Mouse (Mus musculus): ENCODE measurements at regions not wholly inside any gene's neighbourhood (a gene's known extent, or its start where the extent isn't known, plus 50 kb on each side); places are given as distances from the start of the nearest gene placed in this dataset.
A peak's percentile ranks its signal among the peaks of the same experiment; 100 is the strongest.

DNA sequence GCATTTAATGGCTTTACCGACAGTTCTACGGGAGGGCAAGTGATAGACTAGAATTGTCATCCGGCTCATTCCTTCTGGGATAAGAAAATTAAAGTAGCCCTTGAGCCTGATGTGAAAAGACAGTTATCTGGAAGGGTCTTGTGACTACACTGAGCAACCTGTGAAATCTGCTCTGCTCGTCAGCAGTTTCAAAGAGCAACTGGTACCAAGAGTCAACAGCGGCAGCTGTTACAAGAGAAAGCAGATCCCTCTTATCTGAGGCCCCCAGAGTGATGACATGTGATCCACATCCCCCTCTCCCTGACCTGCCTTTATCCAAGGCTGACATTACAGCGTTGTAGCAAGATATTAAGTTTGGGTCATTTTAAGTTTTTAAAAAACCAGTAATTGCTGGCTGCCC is 52.6 kb upstream of the Unc13c start:
- no peak overlapping the region for H3K4me2 ChIP-seq (replicated peaks)
- H3K27ac ChIP-seq = no peak overlapping the region
- no peak overlapping the region for H3K4me3 ChIP-seq (replicated peaks; ENCODE audit: low read length)
- DNase-seq (ENCODE audit: low spot score) (no peak), ATAC-seq (ENCODE audit: low FRiP score) (no peak)
- 54% methylated on average over 6 of the region's 6 CpGs for WGBS
- H3K4me1 ChIP-seq (replicated peaks; ENCODE audit: control insufficient read depth, insufficient read depth, low read length) = no peaks in the 10 kb centered on the region
- no peak overlapping the region for H3K9ac ChIP-seq
- H3K36me3 ChIP-seq (replicated peaks; ENCODE audit: control insufficient read depth, insufficient read depth) = no peaks in the 10 kb centered on the region
- H3K27me3 ChIP-seq (ENCODE audit: control insufficient read depth, insufficient read depth, low read length) = no peaks in the 10 kb centered on the region
- H3K9me3 ChIP-seq (ENCODE audit: control insufficient read depth, low read length) = no peaks in the 10 kb centered on the region

DNA sequence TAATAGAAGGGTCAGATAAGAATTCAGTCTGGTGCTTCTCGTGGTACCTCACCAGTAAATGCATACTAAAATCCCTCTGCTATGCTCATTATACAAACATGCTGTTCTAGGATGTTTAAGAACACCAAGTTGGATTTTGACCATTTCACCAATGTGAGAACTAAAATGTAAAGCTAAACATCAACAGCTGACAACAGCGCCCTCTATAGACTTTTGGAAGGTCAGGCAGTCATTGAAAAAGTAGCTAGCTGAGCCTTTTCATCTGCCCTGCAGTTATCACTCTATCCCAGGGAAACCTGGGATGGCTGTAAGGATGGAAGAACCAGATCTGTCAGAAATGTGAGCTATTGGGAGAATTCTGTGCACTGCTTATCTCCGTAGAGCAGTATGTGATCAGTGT is 55.2 kb upstream of the Unc13c start:
- no peaks in the 10 kb centered on the region for H3K36me3 ChIP-seq (replicated peaks; ENCODE audit: control insufficient read depth, insufficient read depth)
- no peak overlapping the region for H3K4me2 ChIP-seq (replicated peaks)
- DNase-seq (ENCODE audit: low spot score) = no peak
- no peaks in the 10 kb centered on the region for H3K9me3 ChIP-seq (ENCODE audit: control insufficient read depth, low read length)
- no peak overlapping the region for H3K9ac ChIP-seq
- 76% methylated on average over 3 of the region's 3 CpGs for WGBS
- no peaks in the 10 kb centered on the region for H3K27me3 ChIP-seq (ENCODE audit: control insufficient read depth, insufficient read depth, low read length)
- ATAC-seq (ENCODE audit: low FRiP score) = no peak
- no peak overlapping the region for H3K27ac ChIP-seq
- no peak overlapping the region for H3K4me3 ChIP-seq (replicated peaks; ENCODE audit: low read length)
- no peaks in the 10 kb centered on the region for H3K4me1 ChIP-seq (replicated peaks; ENCODE audit: control insufficient read depth, insufficient read depth, low read length)

- H3K27ac ChIP-seq = no peak overlapping the region
- H3K27me3 ChIP-seq (ENCODE audit: control insufficient read depth, insufficient read depth, low read length) = no peaks in the 10 kb centered on the region
- no peak for ATAC-seq (ENCODE audit: low FRiP score)
- no peaks in the 10 kb centered on the region for H3K9me3 ChIP-seq (ENCODE audit: control insufficient read depth, low read length)
- H3K4me2 ChIP-seq (replicated peaks) = no peak overlapping the region
- no peaks in the 10 kb centered on the region for H3K36me3 ChIP-seq (replicated peaks; ENCODE audit: control insufficient read depth, insufficient read depth)
- H3K9ac ChIP-seq = no peak overlapping the region
- no peaks in the 10 kb centered on the region for H3K4me1 ChIP-seq (replicated peaks; ENCODE audit: control insufficient read depth, insufficient read depth, low read length)
- no peak for DNase-seq (ENCODE audit: low spot score)
- no peak overlapping the region for H3K4me3 ChIP-seq (replicated peaks; ENCODE audit: low read length)
- 29% methylated on average over 3 of the region's 3 CpGs for WGBS
Observed at GRCm38 (mm10) chr9:74026131-74026530, 57.4 kb upstream of the Unc13c start.

GRCm38 (mm10) chr9:74028438-74028837 is 59.7 kb upstream of the Unc13c start:
- Histone ChIP-seq H3K36me3 (replicated peaks; ENCODE audit: control insufficient read depth, insufficient read depth) (no peaks in the 10 kb centered on the region), H3K4me3 (replicated peaks; ENCODE audit: low read length) (no peak overlapping the region), H3K27me3 (ENCODE audit: control insufficient read depth, insufficient read depth, low read length) (no peaks in the 10 kb centered on the region), H3K9ac (no peak overlapping the region), H3K4me2 (replicated peaks) (no peak overlapping the region), H3K27ac (no peak overlapping the region), H3K4me1 (replicated peaks; ENCODE audit: control insufficient read depth, insufficient read depth, low read length) (no peaks in the 10 kb centered on the region), H3K9me3 (ENCODE audit: control insufficient read depth, low read length) (no peaks in the 10 kb centered on the region)
- peak; percentile 47 for DNase-seq (ENCODE audit: low spot score)
- no peak for ATAC-seq (ENCODE audit: low FRiP score)
- WGBS = 59% methylated on average over 1 of the region's 1 CpGs

DNA sequence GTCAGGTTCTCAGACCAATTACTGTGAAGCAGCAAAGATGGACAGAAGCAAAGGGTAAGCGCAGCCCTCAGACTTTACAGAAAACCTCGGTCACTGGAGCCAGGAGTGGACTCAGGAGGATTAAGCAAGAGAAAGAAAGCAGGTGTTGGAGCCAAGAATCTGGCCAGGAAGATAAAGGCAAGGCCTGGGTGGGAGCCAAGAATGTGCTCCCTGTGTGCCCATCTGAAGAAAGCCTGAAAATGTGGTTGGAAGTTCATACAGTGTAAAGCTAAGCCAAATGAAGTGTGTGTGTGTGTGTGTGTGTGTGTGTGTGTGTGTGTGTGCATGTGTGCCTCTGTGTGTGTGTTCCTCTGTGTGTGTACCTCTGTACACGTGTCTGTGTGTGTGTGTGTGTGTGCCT is 64.2 kb upstream of the Wdr72 start:
- Histone ChIP-seq H3K27ac (no peak overlapping the region), H3K4me1 (replicated peaks; ENCODE audit: control insufficient read depth, insufficient read depth, low read length) (no peaks in the 10 kb centered on the region; the same call in 1 of the 2 replicates), H3K27me3 (ENCODE audit: control insufficient read depth, insufficient read depth, low read length) (no peaks in the 10 kb centered on the region), H3K9ac (no peak overlapping the region), H3K4me3 (replicated peaks; ENCODE audit: low read length) (no peak overlapping the region), H3K4me2 (replicated peaks) (no peak overlapping the region), H3K36me3 (replicated peaks; ENCODE audit: control insufficient read depth, insufficient read depth) (no peaks in the 10 kb centered on the region), H3K9me3 (ENCODE audit: control insufficient read depth, low read length) (no peaks in the 10 kb centered on the region)
- no peak for DNase-seq (ENCODE audit: low spot score)
- 62% methylated on average over 3 of the region's 3 CpGs for WGBS
- ATAC-seq (ENCODE audit: low FRiP score) = peak; percentile 60; the same call in 1 of the 2 replicates

DNA sequence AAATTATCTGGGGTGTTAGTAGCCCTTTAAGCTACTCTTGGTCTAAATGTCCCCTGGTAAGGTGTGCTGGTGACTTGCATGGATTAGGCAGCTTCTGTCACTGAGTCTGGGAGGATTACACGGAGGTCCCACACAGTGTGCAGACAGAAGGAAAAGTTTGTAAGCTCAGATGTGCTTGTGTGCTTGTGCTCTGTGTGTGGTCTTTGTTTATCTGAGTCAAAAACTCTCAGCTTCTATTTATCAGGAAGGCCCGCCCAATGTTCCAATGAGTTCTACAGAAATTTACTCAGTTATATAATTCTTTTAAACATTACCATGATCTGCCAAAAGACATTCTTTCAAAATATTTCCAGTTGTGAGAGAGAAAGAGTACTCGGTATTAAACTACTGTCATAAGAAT is 60.4 kb upstream of the Wdr72 start:
- no peak for ATAC-seq (ENCODE audit: low FRiP score)
- WGBS = 70% methylated on average over 3 of the region's 3 CpGs
- no peaks in the 10 kb centered on the region for H3K9me3 ChIP-seq (ENCODE audit: control insufficient read depth, low read length)
- no peak overlapping the region for H3K9ac ChIP-seq
- no peak overlapping the region for H3K4me3 ChIP-seq (replicated peaks; ENCODE audit: low read length)
- no peaks in the 10 kb centered on the region for H3K27me3 ChIP-seq (ENCODE audit: control insufficient read depth, insufficient read depth, low read length)
- H3K4me1 ChIP-seq (replicated peaks; ENCODE audit: control insufficient read depth, insufficient read depth, low read length) = no peaks in the 10 kb centered on the region; the same call in 1 of the 2 replicates
- no peaks in the 10 kb centered on the region for H3K36me3 ChIP-seq (replicated peaks; ENCODE audit: control insufficient read depth, insufficient read depth)
- no peak overlapping the region for H3K4me2 ChIP-seq (replicated peaks)
- no peak overlapping the region for H3K27ac ChIP-seq
- no peak for DNase-seq (ENCODE audit: low spot score)

- Histone ChIP-seq H3K27me3 (ENCODE audit: control insufficient read depth, insufficient read depth, low read length) (no peaks in the 10 kb centered on the region), H3K36me3 (replicated peaks; ENCODE audit: control insufficient read depth, insufficient read depth) (no peaks in the 10 kb centered on the region), H3K9ac (no peak overlapping the region), H3K27ac (peak overlapping the region; percentile 70), H3K4me1 (replicated peaks; ENCODE audit: control insufficient read depth, insufficient read depth, low read length) (peaks cover 18% of the 10 kb centered on the region), H3K9me3 (ENCODE audit: control insufficient read depth, low read length) (no peaks in the 10 kb centered on the region), H3K4me3 (replicated peaks; ENCODE audit: low read length) (no peak overlapping the region), H3K4me2 (replicated peaks) (no peak overlapping the region)
- WGBS = 32% methylated on average over 5 of the region's 5 CpGs
- DNase-seq (ENCODE audit: low spot score) (no peak), ATAC-seq (ENCODE audit: low FRiP score) (peak; percentile 72; the same call in 1 of the 2 replicates)
Observed at GRCm38 (mm10) chr9:74056709-74057108, 53.4 kb upstream of the Wdr72 start.

DNA sequence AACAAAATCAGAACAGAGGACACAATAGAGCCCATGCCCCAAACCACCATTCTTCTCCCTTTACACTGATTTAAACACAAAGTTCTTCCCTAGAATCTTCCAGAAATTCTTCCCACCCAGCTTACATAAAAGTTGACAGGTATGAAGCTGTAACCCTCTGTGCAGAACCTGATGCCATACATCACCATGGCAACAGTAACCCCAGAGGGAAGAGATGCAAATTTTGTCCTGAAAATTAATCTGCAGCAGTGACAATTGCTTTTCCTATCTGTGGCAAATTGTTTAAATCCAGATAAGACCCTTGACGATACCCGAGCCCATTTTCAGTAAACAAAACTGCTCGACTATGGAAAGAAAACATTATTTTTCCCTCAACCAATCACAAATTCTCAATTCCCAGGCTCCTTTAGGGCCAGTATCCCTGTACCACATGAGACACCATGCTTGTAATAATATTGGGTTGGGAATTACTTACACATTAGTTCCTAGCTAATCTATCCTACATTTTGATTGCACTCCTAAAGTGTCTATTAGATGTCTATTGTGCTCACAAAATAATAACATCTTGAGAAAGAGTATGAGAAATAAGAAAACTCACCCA is 52.6 kb upstream of the Wdr72 start:
- H3K4me1 ChIP-seq (replicated peaks; ENCODE audit: control insufficient read depth, insufficient read depth, low read length) = peaks cover 18% of the 10 kb centered on the region
- peak overlapping the region; percentile 70 for H3K27ac ChIP-seq
- no peaks in the 10 kb centered on the region for H3K27me3 ChIP-seq (ENCODE audit: control insufficient read depth, insufficient read depth, low read length)
- H3K9me3 ChIP-seq (ENCODE audit: control insufficient read depth, low read length) = no peaks in the 10 kb centered on the region
- ATAC-seq (ENCODE audit: low FRiP score) (peak; percentile 70), DNase-seq (ENCODE audit: low spot score) (peak; percentile 60)
- H3K36me3 ChIP-seq (replicated peaks; ENCODE audit: control insufficient read depth, insufficient read depth) = no peaks in the 10 kb centered on the region
- no peak overlapping the region for H3K4me3 ChIP-seq (replicated peaks; ENCODE audit: low read length)
- no peak overlapping the region for H3K9ac ChIP-seq
- H3K4me2 ChIP-seq (replicated peaks) = no peak overlapping the region
- WGBS = 34% methylated on average over 3 of the region's 3 CpGs

DNA sequence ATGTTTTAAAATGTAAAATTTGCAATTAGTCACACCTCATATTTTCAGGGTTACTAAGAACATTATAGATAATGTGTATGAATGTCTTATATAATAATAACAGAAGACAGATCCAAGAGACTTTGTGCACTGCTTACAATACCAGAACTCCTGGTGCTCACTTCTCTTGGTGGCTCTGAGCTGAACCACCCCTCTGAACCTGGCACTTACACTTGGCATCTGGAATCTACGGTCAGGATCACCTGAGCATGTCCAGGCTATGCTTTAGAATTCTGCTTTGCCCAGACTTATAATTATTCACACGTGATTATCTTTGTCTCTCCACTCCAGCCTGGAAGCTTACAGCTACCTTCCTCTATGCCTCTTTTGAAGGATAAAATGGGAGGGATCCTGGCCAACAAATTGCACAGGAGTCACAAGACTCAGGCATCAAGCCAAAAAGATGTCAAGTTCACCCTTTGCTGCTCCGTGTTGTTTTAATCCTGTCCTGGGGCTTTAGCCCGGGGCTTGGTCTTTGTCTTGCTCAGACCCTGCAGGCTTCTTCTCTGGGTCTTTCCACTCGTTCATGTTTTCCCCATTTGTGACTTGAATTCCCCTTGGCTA is 51.8 kb upstream of the Wdr72 start:
- Histone ChIP-seq H3K4me3 (replicated peaks; ENCODE audit: low read length) (no peak overlapping the region), H3K9ac (no peak overlapping the region), H3K27me3 (ENCODE audit: control insufficient read depth, insufficient read depth, low read length) (no peaks in the 10 kb centered on the region), H3K4me1 (replicated peaks; ENCODE audit: control insufficient read depth, insufficient read depth, low read length) (peaks cover 18% of the 10 kb centered on the region), H3K4me2 (replicated peaks) (no peak overlapping the region), H3K9me3 (ENCODE audit: control insufficient read depth, low read length) (no peaks in the 10 kb centered on the region), H3K27ac (peak overlapping the region; percentile 66), H3K36me3 (replicated peaks; ENCODE audit: control insufficient read depth, insufficient read depth) (no peaks in the 10 kb centered on the region)
- 42% methylated on average over 5 of the region's 5 CpGs for WGBS
- DNase-seq (ENCODE audit: low spot score) (no peak), ATAC-seq (ENCODE audit: low FRiP score) (no peak)

All from hindbrain, embryonic 14.5 days (tissue).